Mouse (Mus musculus) adrenal gland, postnatal 4 days (tissue): ENCODE data around the gene Map10. TPM values are rescaled to one million over a fixed set of nuclear protein-coding genes. Genes with fewer than 3 reads are reported as not detected.
A peak's percentile ranks its signal among the peaks of the same experiment; 100 is the strongest.

ENCODE experiments used
- DNase-seq, 2 experiments: peaks; one replicate each; pipeline ENCODE4 v3.0.0; 2021 to 2022; ENCODE audit warnings: low spot score in 2 of 2, mixed read lengths in 2 of 2
- long read RNA-seq, 2 experiments: library from polyadenylated mRNA; stranded (forward); transcript quantifications; one replicate each; pipeline ENCODE4 v2.0.0; 2021
- total RNA-seq, 2 experiments: library from RNA; stranded (reverse); gene quantifications; 2 replicates each; pipeline ENCODE4 v1.2.3; 2021

Map10 gene
- total RNA-seq, result 1 to 10 TPM; 5.5 to 6.2 TPM
- long read RNA-seq, experiment 1, partial matches to known transcripts, result 0 of 5 reads
- long read RNA-seq, experiment 1, other reads (novel, unspliced or antisense), result 1 of 5 reads
- long read RNA-seq, experiment 2, transcript Map10-201 (1 exons, 3,542 nt), result major isoform, 17 of 17 reads
- long read RNA-seq, experiment 2, partial matches to known transcripts, result 0 of 17 reads
- long read RNA-seq, experiment 2, other reads (novel, unspliced or antisense), result 0 of 17 reads

DNA sequence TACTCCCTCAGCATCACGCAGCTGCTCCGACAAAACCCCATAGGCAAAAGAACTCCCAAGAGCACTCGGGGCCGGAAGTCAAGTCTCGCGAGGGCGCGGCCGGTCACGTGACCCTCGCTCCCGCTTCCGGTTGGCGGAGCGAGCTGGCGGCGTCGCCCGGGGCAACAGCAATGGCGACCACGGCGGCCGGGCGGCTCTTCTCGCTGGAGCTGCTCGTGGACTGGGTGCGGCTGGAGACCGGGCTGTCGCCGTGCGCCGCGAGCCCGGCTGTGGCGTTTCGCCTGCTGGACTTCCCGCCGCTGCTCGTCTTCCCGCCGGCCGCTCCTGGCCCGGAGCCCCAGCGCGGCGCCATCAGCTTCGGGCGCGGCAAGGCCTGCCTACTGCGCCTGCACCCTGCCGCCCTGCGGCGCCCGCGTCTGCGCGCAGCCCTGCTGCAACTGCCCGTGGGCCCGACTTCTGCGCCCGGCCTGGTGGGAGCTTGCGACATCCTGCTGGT is at the start of gene Map10:
Map10 (plus strand) TSS at position 119 of the 496 bp plus-strand sequence.
- DNase-seq, result peak; percentile 62 to 77

DNA sequence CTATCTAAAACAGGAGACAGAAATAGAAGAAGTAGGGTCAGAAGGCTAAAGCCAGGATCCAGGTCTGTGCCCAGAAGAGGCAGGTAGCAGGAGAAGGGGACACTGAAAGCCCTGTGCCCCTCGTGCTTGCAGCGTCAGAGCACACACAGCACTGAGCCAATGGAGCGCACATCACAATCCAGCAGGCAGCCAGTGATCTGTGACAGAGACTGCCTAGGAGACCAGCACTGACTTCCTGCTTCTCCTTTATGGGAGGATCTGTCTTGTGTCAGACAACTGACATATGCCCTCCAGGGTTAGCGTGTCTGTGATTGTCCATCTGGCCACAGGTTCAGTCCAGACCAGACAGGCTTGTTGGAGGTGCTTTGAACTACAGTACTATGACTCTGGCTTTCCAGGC is 49.3 kb upstream of the Map10 start:
- DNase-seq, result no peak

DNA sequence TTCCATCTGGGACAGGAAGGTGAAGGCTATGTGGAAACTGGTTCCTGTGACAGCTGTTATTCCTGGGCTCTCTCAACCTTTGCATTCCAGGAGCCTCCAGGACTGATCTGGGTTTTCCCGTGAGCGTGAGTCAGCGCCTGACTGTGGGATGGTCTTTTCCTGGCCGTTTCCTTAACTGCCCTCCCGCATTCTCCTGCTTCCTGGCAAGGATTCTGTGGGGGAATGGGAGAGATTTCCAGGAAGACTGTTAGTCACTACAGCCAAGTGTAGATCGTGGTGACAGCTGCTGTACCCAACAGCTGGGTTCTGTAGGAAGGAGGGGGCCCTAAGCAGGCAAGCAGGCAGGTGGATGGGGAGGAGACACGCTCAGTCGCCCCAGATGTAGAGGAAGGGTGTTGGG is 45.3 kb upstream of the Map10 start:
- DNase-seq, result no peak

DNA sequence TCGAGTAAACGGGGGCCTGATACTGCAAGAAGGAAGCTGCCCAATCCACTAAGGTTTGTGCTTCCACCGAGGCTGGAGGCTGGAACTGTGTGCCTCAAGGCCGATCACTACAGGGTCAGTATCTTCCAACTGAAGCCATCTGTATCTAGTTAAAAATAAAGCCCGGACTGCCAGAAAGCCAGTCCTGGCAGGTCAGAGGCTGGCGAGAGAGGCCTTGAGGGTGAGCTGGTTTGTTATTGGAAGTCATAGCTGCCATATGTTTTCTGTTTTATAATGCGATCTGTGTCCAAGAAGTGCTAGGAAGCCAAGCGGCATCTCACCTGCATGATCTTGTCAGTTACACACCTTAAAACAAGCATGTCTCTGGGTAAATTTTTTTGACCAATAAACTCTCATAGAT is 43.2 kb upstream of the Map10 start:
- no peak for DNase-seq

DNA sequence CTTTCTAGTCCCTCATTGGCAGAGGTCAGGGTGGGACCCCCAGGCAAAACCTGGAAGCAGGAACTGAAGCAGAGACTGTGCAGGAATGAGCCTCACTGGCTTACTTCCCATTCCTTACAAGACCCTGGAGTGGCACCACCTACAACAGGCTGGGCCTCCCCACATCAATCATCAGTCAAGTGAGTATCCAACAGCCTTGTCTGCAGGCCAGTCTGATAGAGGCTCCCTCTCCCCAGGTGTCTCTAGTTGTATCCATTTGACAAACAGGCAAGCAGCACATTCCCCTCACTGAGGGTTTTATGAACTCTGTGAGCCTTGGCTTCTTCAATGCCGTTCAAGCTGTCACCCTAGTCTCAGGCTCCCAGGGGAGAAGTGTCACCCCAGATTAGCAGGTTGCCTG is 40.8 kb upstream of the Map10 start:
- DNase-seq, result no peak

DNA sequence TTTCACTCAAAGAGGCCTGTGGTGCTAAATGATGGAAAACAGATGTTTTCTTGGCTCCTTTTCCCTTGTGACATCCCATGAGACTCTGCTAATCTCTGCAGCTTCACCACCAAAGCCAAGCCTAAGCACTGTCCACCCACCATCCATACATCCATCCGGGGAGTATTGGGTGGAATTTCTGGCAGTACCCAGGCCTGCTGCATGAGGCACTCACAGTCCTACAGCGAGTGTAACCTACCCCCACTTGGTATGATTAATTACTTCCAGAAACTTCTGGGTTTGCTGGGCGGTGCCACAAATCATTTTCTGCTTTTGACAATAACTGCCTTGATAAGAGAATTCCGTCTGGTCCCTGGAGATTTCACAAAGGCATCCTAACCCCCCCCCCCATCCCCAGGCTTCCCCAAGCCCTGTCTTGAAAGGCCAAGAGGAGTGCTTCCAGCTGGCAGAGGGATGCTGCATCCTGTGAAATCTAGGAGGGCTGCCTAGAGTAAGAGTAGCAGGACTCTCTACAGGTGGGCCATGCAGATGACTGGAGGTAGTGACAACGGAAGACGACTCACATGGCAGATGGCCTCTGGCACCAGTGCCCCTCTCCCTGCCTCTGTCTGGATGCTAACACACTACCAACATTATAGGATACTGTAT is 31.1 kb upstream of the Map10 start:
- no peak for DNase-seq

DNA sequence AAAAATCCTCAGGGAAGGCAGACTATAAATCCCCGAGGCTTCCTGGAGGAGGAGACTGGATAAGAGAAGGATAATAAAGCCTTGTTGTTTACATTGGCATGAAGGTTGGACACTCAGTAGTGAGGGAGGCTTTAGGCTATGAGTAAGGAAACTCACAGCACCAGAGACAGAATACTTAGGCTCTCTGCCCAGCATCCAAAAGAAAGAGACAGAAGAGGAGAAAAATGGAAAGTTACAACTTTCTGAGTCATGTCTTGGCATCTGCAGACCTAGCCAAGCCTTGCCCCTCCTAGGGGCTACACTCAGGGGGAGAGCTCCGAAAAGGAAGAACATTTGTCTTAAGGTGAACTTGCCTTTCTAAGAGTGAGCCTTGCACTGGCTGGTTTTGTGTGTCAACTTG is 30.0 kb upstream of the Map10 start:
- no peak for DNase-seq

DNA sequence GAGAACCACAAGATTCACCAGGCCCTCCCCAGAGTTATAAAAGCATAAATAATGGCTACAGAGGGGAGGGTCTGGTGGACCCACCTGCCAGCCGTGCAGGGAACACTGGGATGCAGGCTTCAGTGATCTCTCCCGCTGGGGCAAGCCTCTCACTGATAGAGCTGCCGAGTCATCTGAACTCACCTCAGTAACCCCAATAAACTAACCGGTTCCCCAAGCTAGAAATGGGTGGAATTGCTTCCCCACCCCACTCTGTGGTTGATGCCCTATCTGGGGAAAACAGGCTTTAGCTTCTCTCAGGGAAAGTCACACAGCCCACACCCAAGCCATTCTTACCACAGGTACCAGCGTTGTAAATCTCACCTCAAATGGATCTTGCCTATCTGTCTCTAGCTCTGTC is 28.9 kb upstream of the Map10 start:
- DNase-seq, result no peak

DNA sequence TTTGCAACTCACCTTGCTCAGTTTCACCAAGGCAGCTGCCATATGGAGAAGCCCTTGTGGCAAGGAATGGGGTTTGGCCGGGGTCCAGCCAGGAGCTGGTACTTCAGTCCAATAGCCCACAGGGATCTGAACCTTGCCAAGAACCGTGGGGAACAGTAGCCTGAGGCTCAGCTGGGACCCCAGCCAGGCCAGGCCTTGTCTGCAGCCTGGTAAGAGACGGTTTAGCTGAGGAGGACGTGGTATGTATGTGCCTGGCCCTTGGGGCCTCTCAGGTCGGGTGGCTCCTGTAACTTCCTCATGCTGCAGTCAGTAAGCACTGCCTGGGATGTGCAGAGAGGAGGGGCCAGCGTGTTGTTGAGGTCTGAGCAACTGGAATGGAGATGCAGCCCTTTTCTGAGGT is 27.8 kb upstream of the Map10 start:
- DNase-seq, result no peak

DNA sequence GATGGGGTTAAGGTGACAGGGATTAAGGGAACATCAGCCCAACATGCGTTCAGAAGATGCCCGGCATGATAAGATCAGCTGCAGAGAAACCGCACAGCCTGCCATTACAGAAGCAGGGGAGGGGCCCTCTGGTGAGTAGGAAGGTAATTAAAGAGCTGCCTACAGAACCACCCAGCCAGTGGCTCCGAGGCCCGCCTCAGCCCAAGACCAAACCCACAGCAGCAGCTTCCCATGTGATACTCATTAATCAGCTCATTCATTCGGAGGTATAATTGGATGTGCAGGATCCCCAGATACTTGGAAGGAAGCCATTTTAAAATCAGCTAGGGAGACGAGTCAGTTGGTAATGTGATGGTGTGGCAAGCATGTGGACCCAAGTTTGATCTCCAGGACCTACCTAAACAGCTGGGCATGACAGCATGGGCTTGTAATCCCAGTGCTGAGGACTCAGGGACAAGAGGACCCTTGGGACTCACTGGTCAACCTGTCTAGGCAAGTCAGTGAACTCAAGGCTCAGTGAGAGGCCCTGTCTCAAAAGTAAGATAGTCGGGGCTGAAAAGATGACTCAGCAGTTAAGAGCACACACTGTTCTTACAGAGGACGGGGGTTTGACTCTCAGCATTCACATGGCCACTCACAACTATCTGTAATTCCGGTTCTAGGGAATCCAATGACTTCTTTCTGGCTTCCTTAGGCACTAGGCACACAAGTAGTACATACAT is 23.7 kb upstream of the Map10 start:
- DNase-seq, result no peak

DNA sequence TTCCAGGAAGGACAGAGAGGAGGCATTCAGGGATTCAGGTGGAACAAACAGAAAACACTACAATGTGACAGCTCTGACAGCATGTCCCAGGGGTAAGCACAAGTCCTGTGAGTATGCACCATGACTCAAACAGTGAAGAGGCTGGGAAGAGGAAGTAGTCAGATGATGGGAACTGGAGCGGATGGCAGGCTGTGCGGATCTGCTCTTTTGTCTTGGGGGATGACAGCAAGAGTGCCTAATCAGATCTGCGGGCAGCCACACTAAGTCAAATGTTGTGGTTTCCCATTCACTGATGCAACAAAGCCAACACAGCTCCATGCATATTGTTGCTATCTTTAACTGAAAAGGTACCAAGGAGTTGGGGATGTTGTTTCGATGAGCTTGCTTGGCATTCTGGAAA is 20.2 kb upstream of the Map10 start:
- no peak for DNase-seq

DNA sequence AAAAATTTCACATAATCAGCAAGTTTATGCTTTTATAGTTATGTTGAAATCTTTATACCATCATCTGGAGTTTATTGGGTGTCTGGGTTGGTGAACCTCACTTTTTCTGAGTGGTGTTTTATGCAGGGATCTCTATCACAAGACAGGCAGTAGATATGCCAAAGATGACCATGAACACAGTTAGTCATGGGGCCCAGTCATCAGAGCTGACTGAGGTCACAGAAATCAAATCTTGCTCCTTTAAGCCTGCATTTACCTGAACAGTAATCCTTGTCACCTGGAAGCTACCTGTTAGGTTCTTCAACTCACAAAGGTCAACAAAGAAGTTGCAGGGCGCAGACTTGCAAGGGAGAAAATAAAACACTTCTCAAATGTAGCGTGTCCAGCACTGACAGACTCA is 14.8 kb upstream of the Map10 start:
- no peak for DNase-seq

DNA sequence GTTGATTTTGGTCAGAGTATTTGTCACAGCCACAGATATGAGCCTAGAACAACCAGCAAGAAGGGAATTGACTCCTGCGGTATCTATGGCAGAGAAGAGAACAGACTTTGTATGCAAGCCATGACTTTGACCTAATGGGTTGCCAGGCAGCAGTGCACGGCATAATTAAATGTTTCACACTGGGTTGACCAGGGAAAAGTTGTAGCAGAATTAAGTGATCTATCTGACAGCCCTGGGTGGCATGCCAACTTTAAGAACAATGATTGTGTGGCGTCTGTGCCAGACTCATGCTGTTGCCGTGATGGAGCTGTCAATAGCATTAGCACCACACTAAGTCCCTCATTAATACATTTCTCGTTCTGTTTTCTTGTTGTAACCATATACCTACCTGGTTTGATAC is 11.1 kb upstream of the Map10 start:
- DNase-seq, result no peak

DNA sequence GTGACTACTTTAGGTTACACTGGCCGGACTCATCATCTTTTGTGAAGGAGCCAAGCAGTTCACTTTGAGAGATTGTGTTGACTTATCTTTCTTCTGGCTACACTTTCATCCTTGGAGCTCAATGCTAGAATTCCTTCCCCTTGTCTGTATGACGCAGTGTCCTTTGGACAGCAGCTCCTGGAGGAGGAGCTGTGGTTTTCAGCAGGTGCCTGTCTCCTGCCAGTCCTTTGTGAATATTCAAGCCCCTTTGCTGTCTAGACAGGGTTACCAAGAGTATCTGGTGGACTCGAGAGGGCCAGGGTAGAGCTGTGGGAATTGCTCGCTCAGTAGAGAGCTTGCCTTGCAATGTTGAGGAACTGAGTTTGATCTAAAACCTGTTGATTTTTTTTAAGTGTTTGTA is 10.7 kb upstream of the Map10 start:
- DNase-seq, result no peak

DNA sequence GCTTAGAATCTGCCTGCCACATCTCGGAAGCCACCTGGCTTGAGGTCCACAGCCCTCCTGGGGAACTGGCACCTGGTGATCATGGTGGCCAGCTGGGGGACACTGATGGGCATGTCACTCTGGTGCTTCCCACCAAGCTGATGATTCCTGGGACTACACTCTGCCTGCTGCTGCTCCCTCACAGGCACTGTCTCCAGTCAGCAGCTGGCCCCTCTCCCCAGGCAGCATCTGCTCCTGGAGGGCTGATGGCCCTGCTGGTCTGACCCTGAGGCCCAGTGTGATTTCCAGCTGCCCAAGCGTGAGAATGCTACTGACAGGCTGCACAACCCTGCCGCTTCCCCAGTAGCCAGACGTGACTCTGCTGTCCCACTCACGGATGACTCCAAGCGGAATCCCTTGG is 9.2 kb upstream of the Map10 start:
- DNase-seq, result no peak

DNA sequence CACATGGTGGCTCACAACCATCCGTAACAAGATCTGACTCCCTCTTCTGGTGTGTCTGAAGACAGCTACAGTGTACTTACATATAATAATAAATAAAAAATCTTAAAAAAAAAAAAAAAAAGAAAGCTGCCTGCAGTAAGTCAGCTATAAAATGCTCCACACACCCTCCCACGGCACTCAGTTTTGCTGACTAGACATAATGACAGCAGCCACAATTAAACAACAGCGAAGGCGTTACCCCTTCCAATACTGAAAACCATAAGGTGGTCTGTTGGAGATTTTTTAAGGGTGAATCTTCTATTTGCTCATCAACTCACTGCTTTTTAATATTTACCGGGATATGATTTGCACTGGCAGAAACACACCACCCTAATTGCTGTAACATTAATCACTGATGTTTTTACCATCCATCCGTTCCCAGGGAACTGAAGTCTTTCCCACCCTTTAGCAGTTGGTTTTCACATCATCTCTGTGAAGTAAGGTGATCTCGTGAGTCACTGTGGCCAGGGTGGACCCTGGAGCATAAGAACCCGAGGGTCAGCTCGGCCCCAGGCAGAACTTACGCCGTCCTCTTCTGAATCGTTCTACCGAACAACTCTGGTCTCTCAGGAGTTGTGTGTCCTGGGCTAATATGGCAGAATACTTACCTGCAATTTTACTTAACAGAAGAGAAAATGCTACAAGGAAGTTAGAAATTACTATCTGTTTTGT is 7.5 kb upstream of the Map10 start:
- no peak for DNase-seq

DNA sequence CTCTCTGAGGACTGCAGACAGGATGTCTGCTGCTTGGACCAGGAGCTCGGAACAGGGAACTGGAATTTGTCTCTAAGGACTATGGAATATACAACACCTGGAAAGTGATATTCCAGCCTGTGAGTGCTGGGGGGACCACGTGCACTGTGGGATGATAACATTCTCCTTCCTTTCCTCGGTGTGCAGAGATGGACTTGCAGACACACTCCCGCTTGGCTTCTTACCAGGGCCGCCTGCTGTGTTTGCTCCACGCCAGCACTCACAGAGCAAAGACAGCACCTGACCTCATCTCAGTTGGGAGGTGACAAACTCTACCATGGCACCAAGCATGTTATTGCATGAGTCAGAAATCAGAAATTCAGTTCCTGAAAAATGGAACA is 7.0 kb upstream of the Map10 start:
- no peak for DNase-seq

DNA sequence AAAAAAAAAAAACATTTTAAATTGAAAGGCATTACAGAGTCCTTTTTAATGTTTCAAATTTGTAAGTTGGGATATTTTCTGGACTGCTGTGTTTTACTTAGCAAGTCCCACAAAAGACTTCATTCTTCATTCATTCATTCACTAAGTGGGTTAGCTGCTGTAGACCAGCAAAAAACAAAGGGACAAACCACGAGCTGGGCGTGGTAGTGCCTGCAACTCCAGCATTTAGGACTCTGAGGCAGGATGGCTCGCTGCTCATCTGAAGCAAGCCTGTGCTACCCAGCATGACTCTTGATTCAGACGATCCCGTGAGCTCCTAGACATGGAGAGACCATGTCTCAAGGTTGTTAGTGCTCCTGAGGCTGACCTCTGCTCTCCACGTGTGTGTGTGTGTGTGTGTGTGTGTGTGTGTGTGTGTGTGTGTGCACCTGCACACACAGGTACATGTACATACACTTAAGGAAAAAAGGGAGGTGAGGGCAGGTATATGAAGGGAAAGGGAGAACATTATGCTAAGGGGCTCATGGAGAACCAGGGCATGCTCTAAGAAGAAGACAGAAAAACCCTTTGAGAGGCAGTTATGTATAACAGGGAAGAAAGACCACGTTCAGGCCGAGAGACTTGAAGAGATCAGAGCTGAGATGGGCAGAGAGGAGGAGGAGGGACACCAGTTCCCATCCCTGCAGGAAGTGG is 4.3 kb upstream of the Map10 start:
- no peak for DNase-seq

DNA sequence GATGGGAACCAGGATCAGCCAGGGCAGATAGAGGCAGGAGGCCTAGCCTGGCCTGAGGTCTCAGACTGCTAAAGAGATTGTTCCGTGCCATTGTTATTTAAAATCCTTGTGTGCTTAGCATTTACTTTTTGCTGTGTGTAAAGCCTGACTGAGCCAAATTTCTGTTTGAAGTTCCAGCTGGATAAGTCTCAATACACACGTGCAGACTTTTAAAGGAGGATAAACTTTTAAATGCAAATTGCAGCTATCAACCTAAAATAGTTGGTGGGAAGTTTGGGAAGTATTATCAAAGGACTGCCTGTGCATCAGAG is 3.8 kb upstream of the Map10 start:
- no peak for DNase-seq

DNA sequence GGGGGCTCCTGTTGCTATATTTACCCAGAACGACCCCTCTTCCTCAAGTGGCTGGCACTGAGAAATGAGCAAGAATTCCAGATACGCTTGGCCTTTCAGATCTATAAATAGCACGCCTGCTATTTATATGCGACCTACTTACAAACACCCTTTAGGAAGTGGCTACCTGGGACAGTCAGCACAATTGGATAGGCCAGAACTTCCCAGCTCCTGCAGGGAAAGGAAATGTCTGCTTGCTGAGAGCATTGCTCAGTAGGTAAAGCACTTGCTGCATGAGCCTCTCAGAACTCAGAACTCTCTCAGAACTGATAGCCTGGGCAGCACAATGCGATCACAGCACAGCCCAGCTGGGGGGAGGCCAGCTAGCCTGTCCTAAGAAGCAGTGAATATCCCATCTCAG is 3.4 kb upstream of the Map10 start:
- DNase-seq, result no peak

DNA sequence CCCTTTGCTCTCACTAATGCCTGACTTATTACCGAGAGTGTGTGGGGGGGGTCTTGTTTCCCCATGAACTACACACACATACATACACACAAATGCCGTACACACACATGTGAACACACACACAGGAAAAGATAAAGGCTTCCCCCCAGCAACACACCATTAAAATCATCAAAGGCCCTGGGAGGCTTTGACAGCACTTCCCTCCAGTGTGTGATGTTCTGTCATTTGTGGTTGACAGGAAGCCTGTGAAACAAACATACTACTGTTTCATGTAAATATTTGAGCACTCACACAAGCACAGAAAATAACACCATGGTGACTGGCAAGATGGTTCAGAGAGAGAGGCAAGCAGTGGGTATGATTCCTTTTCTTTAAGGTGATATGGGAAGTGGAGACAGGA is 2.4 kb upstream of the Map10 start:
- no peak for DNase-seq
